Mouse (Mus musculus): Measurements from ENCODE around the gene Ptprf. TPM values are rescaled to one million over a fixed set of nuclear protein-coding genes. Genes with fewer than 3 reads are reported as not detected.

The Ptprf gene
- total RNA-seq, 2 experiments from 2014 or later: 9.8 to 10.2 TPM

GRCm38 (mm10) chr4:118220756-118221155 lies 70.4 kb downstream of the Ptprf start:
- no peak for DNase-seq (ENCODE audit: low spot score)
- intact Hi-C loops (cut with DNase I): no loop called here

- DNase-seq (ENCODE audit: low spot score): no peak
- intact Hi-C loops (cut with DNase I): loop anchor here (5.0 kb wide), 1 partner anchor 358 kb away; no protein-coding TSS in a partner anchor
Measured at GRCm38 (mm10) chr4:118219487-118219886, 71.7 kb downstream of the Ptprf start.

GRCm38 (mm10) chr4:118218521-118218920 lies 72.7 kb downstream of the Ptprf start:
- no peak for DNase-seq (ENCODE audit: low spot score)
- intact Hi-C loops (cut with DNase I): loop anchor here (5.0 kb wide), 1 partner anchor 359 kb away; no protein-coding TSS in a partner anchor

- intact Hi-C loops (cut with DNase I): loop anchor here (1.0 to 5.0 kb wide), 2 partner anchors 76 to 360 kb away; no protein-coding TSS in a partner anchor
- peak; percentile 23 for DNase-seq (ENCODE audit: low spot score)
Measured at GRCm38 (mm10) chr4:118216726-118217595, 74.2 kb downstream of the Ptprf start.

- intact Hi-C loops (cut with DNase I): loop anchor here (5.0 kb wide), 1 partner anchor 362 kb away; no protein-coding TSS in a partner anchor
Measured at GRCm38 (mm10) chr4:118214891-118215290, 76.3 kb downstream of the Ptprf start.

GRCm38 (mm10) chr4:118206918-118207640 lies 84.1 kb downstream of the Ptprf start:
- intact Hi-C loops (cut with DNase I): no loop called here

More at GRCm38 (mm10) chr4:118214891-118215290, 76.3 kb downstream of the Ptprf start:
- DNase-seq (ENCODE audit: low spot score): no peak

GRCm38 (mm10) chr4:118205906-118206305 lies 85.3 kb downstream of the Ptprf start:
- intact Hi-C loops (cut with DNase I): no loop called here
- DNase-seq (ENCODE audit: low spot score): no peak

More at GRCm38 (mm10) chr4:118206918-118207640, 84.1 kb downstream of the Ptprf start:
- no peak for DNase-seq (ENCODE audit: low spot score)

- intact Hi-C loops (cut with DNase I): no loop called here
Measured at GRCm38 (mm10) chr4:118199093-118199492, 92.1 kb downstream of the Ptprf start.

GRCm38 (mm10) chr4:118198606-118199005 lies 92.6 kb downstream of the Ptprf start:
- intact Hi-C loops (cut with DNase I): no loop called here
- no peak for DNase-seq (ENCODE audit: low spot score)

More at GRCm38 (mm10) chr4:118199093-118199492, 92.1 kb downstream of the Ptprf start:
- no peak for DNase-seq (ENCODE audit: low spot score)

- intact Hi-C loops (cut with DNase I): no loop called here
- no peak for DNase-seq (ENCODE audit: low spot score)
Measured at GRCm38 (mm10) chr4:118196185-118196584, 95.0 kb downstream of the Ptprf start.

GRCm38 (mm10) chr4:118180301-118181080 lies 110.7 kb downstream of the Ptprf start:
- no peak for DNase-seq (ENCODE audit: low spot score)
- intact Hi-C loops (cut with DNase I): no loop called here

GRCm38 (mm10) chr4:118179467-118180300 lies 111.5 kb downstream of the Ptprf start, which contains the start of gene Kdm4a:
Gene Kdm4a, minus strand, starts transcription at chr4:118180043.
- intact Hi-C loops (cut with DNase I): loop anchor here (5.0 kb wide), 1 partner anchor 267 kb away; the partner anchor contains the start of gene Ipo13
- peak; percentile 92 for DNase-seq (ENCODE audit: low spot score)

- intact Hi-C loops (cut with DNase I): loop anchor here (5.0 kb wide), 1 partner anchor 267 kb away; the partner anchor contains the start of gene Ipo13
- DNase-seq (ENCODE audit: low spot score): no peak
Measured at GRCm38 (mm10) chr4:118178952-118179466, 112.2 kb downstream of the Ptprf start.

GRCm38 (mm10) chr4:118172461-118172860 lies 118.7 kb downstream of the Ptprf start:
- no peak for DNase-seq (ENCODE audit: low spot score)
- intact Hi-C loops (cut with DNase I): no loop called here

GRCm38 (mm10) chr4:118171006-118171405 lies 120.2 kb downstream of the Ptprf start:
- intact Hi-C loops (cut with DNase I): no loop called here
- no peak for DNase-seq (ENCODE audit: low spot score)

- no peak for DNase-seq (ENCODE audit: low spot score)
- intact Hi-C loops (cut with DNase I): no loop called here
Measured at GRCm38 (mm10) chr4:118162123-118162522, 129.1 kb downstream of the Ptprf start.
